Mouse (Mus musculus) kidney, adult 2 months (tissue): ENCODE measurements around the gene Ifitm2. TPM values are rescaled to one million over a fixed set of nuclear protein-coding genes. Genes with fewer than 3 reads are reported as not detected.

Source experiments
- DNase-seq: peaks from one replicate; pipeline ENCODE4 v3.0.0; 2021
- H3K27ac ChIP-seq: fragments of 200-500 bp; 2 replicates; pipeline ENCODE4 v1.5.1; 2012; ENCODE audit warnings: low read depth, low read length, control low read depth, inconsistent platforms; ENCODE audit not compliant: insufficient read depth
- H3K27me3 ChIP-seq: fragments of 200-500 bp; replicated peaks from 2 replicates; pipeline ENCODE4 v1.6.1; 2012; ENCODE audit warnings: mild to moderate bottlenecking, moderate library complexity, low read length, inconsistent platforms; ENCODE audit not compliant: control insufficient read depth, insufficient read depth
- H3K36me3 ChIP-seq: fragments of 200-500 bp; 2 replicates; pipeline ENCODE4 v1.6.1; 2012; ENCODE audit warnings: mild to moderate bottlenecking, moderate library complexity, low read length, inconsistent platforms; ENCODE audit not compliant: control insufficient read depth, insufficient read depth
- H3K4me1 ChIP-seq: fragments of 200-500 bp; 2 replicates; pipeline ENCODE4 v1.6.1; 2011; ENCODE audit warnings: low read length; ENCODE audit not compliant: control insufficient read depth, insufficient read depth
- H3K4me3 ChIP-seq: fragments of 200-500 bp; 2 replicates; pipeline ENCODE4 v1.5.1; 2011; ENCODE audit warnings: mild to moderate bottlenecking, low read depth, low read length, control low read depth; ENCODE audit not compliant: insufficient read depth
- CTCF ChIP-seq: fragments of 200-500 bp; conservative IDR thresholded peaks from 2 replicates; pipeline ENCODE4 v1.5.1; 2011; ENCODE audit warnings: low read depth, mild to moderate bottlenecking, control low read depth, low read length, moderate library complexity, mixed read lengths; ENCODE audit not compliant: insufficient read depth, insufficient read length
- POLR2A ChIP-seq: fragments of 200-500 bp; IDR thresholded peaks from one replicate; pipeline ENCODE4 v1.6.1; 2011; ENCODE audit warnings: low read depth, low read length, control low read depth
- WGBS: fragments of 180-500 bp; shearing (Covaris S2); methylation state at CpG from one replicate; pipeline ENCODE4 v1.1.7; 2018; 5-methylcytosine and 5-hydroxymethylcytosine counted together
- polyA plus RNA-seq: library from polyadenylated mRNA; depleted of rRNA; stranded (reverse); fragments of >200 nt; gene quantifications from 2 replicates; pipeline ENCODE4 v1.2.3, GENCODE M21; 2012

The Ifitm2 gene
- polyA plus RNA-seq, 1 experiment: 737 TPM

GRCm38 (mm10) chr7:140954733-140955071 is 1.1 kb downstream of the Ifitm2 start:
- H3K4me3 ChIP-seq: peak overlapping the region; percentile 68
- H3K36me3 ChIP-seq: no peaks in the 10 kb centered on the region
- WGBS: under 1% methylated on average over 9 of the region's 9 CpGs
- H3K27me3 ChIP-seq: no peaks in the 10 kb centered on the region
- H3K27ac ChIP-seq: peak overlapping the region; percentile 52; the same call in 1 of the 2 replicates
- no peak for DNase-seq
- no peak for TF ChIP-seq POLR2A
- no peak for TF ChIP-seq CTCF
- H3K4me1 ChIP-seq: no peaks in the 10 kb centered on the region

DNA sequence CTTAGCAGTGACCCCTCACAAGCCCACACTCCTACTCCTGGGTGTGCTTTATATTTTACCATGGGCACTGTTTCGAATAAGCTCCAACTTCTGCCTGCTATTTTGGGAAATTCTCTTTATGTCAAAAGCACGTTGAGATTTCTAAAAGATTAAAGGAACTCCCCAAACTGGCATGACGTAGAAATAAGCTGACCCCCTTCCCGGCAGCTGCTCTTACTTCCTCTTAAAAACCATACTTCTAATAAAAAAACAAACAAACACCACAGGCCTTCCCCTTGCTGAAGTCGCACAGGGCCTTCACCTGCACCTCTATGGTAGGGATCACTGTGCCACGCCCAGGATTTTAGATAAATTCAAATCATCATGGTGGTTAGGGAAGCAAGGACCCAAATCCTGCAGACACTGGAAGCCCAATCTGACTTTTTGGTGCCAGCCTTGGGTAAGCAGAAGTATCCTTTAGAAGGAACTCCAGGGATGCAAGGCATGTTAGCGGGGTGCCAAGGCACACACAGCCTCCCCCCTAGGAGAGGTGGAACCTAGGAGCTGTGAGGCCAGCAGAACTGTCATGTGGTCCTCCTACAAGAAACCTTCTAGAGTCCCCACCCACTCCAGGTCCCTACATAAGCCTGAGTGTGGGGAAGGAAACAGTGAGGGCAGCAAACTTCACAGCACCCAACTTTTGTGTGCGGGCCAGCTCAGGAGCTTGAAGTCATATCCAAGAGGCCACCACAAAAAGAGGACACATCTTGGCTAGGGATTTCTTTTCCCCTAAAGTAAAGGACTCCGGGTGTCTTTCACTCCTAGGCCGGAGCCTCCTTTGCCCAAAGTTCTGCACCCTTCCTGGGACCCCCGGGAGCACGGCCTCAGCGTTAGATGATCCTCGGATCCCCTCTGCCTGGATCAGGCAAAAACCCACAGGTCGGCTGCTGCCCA is 1.7 kb downstream of the Ifitm2 start:
- Histone ChIP-seq H3K36me3 (no peaks in the 10 kb centered on the region), H3K27me3 (no peaks in the 10 kb centered on the region), H3K4me3 (peak overlapping the region; percentile 68), H3K27ac (peak overlapping the region; percentile 60), H3K4me1 (no peaks in the 10 kb centered on the region)
- DNase-seq: no peak
- WGBS: 44% methylated on average over 15 of the region's 15 CpGs
- TF ChIP-seq POLR2A (no peak), CTCF (no peak)

DNA sequence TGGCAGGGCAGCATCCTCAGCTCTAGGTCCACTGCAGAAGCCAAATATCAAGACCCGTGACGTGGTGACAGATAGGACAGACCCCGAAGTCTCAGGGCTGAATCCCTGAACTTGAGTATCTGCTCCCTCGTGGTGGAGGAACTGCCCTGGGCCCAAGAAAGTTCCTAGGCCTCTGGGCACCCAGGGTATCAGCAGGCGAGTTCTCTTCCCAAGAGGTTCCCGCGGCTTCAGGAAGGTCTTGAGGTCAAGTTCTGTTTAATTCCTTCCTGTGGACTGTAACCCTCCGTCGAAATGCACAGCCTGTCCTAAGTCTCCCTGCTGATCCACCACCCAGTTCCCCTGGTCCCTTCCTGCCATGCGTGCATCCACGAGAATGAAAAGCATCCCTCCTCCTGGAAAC is 2.7 kb downstream of the Ifitm2 start:
- 57% methylated on average over 11 of the region's 11 CpGs for WGBS
- Histone ChIP-seq H3K27ac (peak overlapping the region; percentile 60), H3K27me3 (no peaks in the 10 kb centered on the region), H3K4me3 (no peak overlapping the region), H3K36me3 (no peaks in the 10 kb centered on the region), H3K4me1 (no peaks in the 10 kb centered on the region)
- DNase-seq: no peak
- no peak for TF ChIP-seq POLR2A
- no peak for TF ChIP-seq CTCF

GRCm38 (mm10) chr7:140952441-140952840 is 3.3 kb downstream of the Ifitm2 start:
- Histone ChIP-seq H3K4me1 (no peaks in the 10 kb centered on the region), H3K27ac (peak overlapping the region; percentile 60; the same call in 1 of the 2 replicates), H3K4me3 (no peak overlapping the region), H3K36me3 (no peaks in the 10 kb centered on the region), H3K27me3 (no peaks in the 10 kb centered on the region)
- TF ChIP-seq CTCF: no peak
- DNase-seq: no peak
- WGBS: 77% methylated on average over 7 of the region's 7 CpGs

DNA sequence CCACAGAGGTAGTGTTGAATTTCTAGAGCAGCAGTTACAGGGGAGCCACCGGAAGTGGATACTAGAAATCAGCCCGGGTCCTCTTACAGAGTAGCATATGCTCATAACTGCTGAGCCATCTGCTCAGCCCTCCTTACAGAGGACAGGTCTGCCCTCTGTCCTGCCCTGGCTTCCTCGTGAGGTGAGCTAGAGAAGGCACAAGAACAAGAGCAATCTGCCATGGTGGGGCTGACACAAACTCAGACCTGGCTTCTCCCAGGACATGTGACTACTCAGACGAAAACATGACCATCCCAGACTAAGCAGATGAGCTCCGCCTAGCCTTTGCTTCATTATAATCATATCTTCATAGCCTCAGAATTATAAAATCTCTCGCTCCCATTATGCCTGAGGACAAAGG is 4.0 kb downstream of the Ifitm2 start:
- Histone ChIP-seq H3K4me3 (no peak overlapping the region), H3K27ac (no peak overlapping the region), H3K4me1 (no peaks in the 10 kb centered on the region), H3K27me3 (no peaks in the 10 kb centered on the region), H3K36me3 (no peaks in the 10 kb centered on the region)
- TF ChIP-seq CTCF (no peak), POLR2A (no peak)
- DNase-seq: no peak
- WGBS: 55% methylated on average over 6 of the region's 6 CpGs

GRCm38 (mm10) chr7:140951051-140951450 is 4.7 kb downstream of the Ifitm2 start:
- 39% methylated on average over 8 of the region's 8 CpGs for WGBS
- H3K4me1 ChIP-seq: no peaks in the 10 kb centered on the region
- H3K27me3 ChIP-seq: no peaks in the 10 kb centered on the region
- H3K27ac ChIP-seq: peak overlapping the region; percentile 30
- no peak overlapping the region for H3K4me3 ChIP-seq
- DNase-seq: peak; percentile 79
- no peak for TF ChIP-seq POLR2A
- H3K36me3 ChIP-seq: no peaks in the 10 kb centered on the region

- no peak for DNase-seq
- no peaks in the 10 kb centered on the region for H3K4me1 ChIP-seq
- no peak within 1 kb of the TSS for H3K4me3 ChIP-seq
- no peaks in the 10 kb centered on the region for H3K27me3 ChIP-seq
- no peak for TF ChIP-seq CTCF
- no peak for TF ChIP-seq POLR2A
- peak within 1 kb of the TSS; percentile 4 for H3K27ac ChIP-seq
- no peaks in the 10 kb centered on the region for H3K36me3 ChIP-seq
- 74% methylated on average over 16 of the region's 16 CpGs for WGBS
These were observed 5.8 kb downstream of the Ifitm2 start, which contains the start of gene Ifitm5 for GRCm38 (mm10) chr7:140949824-140950530. Gene Ifitm5 (minus strand): TSS chr7:140950291.
